Mouse (Mus musculus) G1E (cell line): ENCODE results near the gene Gsx1. TPM values are rescaled to one million over a fixed set of nuclear protein-coding genes. Genes with fewer than 3 reads are reported as not detected.

Experiments
- ATAC-seq: 2 replicates; pipeline ENCODE4 v1.8.0; 2016; ENCODE audit warnings: mild to moderate bottlenecking; ENCODE audit not compliant: insufficient number of reproducible peaks, poor library complexity, low FRiP score, severe bottlenecking; ENCODE audit errors: extremely low read depth
- DNase-seq: peaks from one replicate; pipeline ENCODE4 v3.0.0; 2012; ENCODE audit warnings: low spot score
- H3K27me3 ChIP-seq: 2 replicates; pipeline ENCODE4 v1.6.1; 2012; ENCODE audit warnings: mild to moderate bottlenecking, low read length, inconsistent platforms; ENCODE audit not compliant: insufficient read depth
- H3K36me3 ChIP-seq: replicated peaks from 2 replicates; pipeline ENCODE3; 2012; ENCODE audit warnings: mild to moderate bottlenecking, inconsistent platforms
- H3K4me1 ChIP-seq: 2 replicates; pipeline ENCODE4 v1.6.1; 2012; ENCODE audit warnings: low read depth, low read length, inconsistent platforms, mixed read lengths; ENCODE audit not compliant: insufficient read depth
- H3K4me3 ChIP-seq: 2 replicates; pipeline ENCODE4 v1.5.1; 2012; ENCODE audit warnings: low read depth, mild to moderate bottlenecking, inconsistent platforms, low read length, moderate library complexity, mixed read lengths
- H3K9me3 ChIP-seq: replicated peaks from 2 replicates; pipeline ENCODE4 v1.6.1; 2012; ENCODE audit warnings: inconsistent platforms
- CTCF ChIP-seq: IDR thresholded peaks from 2 replicates; pipeline ENCODE4 v1.5.1; 2012; ENCODE audit warnings: low read depth, low read length, inconsistent platforms, mixed read lengths
- GATA1 ChIP-seq: IDR thresholded peaks from 2 replicates; pipeline ENCODE4 v1.6.1; 2012; ENCODE audit warnings: borderline replicate concordance, low read length, inconsistent platforms, mixed read lengths
- GATA2 ChIP-seq: IDR thresholded peaks from 2 replicates; pipeline ENCODE4 v1.6.1; 2012; ENCODE audit warnings: low read depth, low read length, inconsistent platforms, borderline replicate concordance
- POLR2AphosphoS5 ChIP-seq: IDR thresholded peaks from 2 replicates; pipeline ENCODE4 v1.6.1; 2012; ENCODE audit warnings: low read depth, low read length, inconsistent platforms; ENCODE audit not compliant: insufficient replicate concordance
- TAL1 ChIP-seq: conservative IDR thresholded peaks from 2 replicates; pipeline ENCODE4 v1.6.1; 2012; ENCODE audit warnings: low read depth, low read length, inconsistent platforms, mixed read lengths
- polyA plus RNA-seq: library from polyadenylated mRNA; stranded (reverse); fragments of >175 nt; gene quantifications from 2 replicates; pipeline ENCODE4 v1.2.3, GENCODE M21; 2012
- total RNA-seq, 2 experiments: library from RNA; stranded (forward) in 1 of 2; stranded (reverse) in 1 of 2; fragments of 200-1000 nt in 1 of 2; fragments of >200 nt in 1 of 2; fragmentation: Nextera tagmentation in 1 of 2; gene quantifications; 2 replicates each; pipeline ENCODE4 v1.2.3; 2014 to 2017

The Gsx1 gene
- total and polyA plus RNA-seq, 3 experiments = not detected

- Histone ChIP-seq H3K36me3 (no peaks in the 10 kb centered on the region), H3K9me3 (peaks cover 20% of the 10 kb centered on the region), H3K4me3 (no peak overlapping the region), H3K4me1 (0 out of 2 replicates have a peak, but pooled peaks cover 3% of the 10 kb centered on the region), H3K27me3 (peaks cover 5% of the 10 kb centered on the region; the same call in 1 of the 2 replicates)
- no peak for DNase-seq
- TF ChIP-seq GATA1 (no peak), GATA2 (no peak), CTCF (no peak), TAL1 (no peak), POLR2AphosphoS5 (no peak)
- ATAC-seq = no peak
These were observed 3.5 kb downstream of the Gsx1 start for GRCm38 (mm10) chr5:147191801-147192575.

GRCm38 (mm10) chr5:147192576-147192960, 4.1 kb downstream of the Gsx1 start:
- H3K9me3 ChIP-seq = peaks cover 18% of the 10 kb centered on the region
- H3K36me3 ChIP-seq = no peaks in the 10 kb centered on the region
- DNase-seq (no peak), ATAC-seq (no peak)
- H3K4me1 ChIP-seq = 0 out of 2 replicates have a peak, but pooled peaks cover 2% of the 10 kb centered on the region
- TF ChIP-seq TAL1 = no peak
- TF ChIP-seq CTCF = no peak
- no peak for TF ChIP-seq GATA1
- no peak for TF ChIP-seq POLR2AphosphoS5
- no peak for TF ChIP-seq GATA2
- no peak overlapping the region for H3K4me3 ChIP-seq
- peaks cover 3% of the 10 kb centered on the region; the same call in 1 of the 2 replicates for H3K27me3 ChIP-seq

- Histone ChIP-seq H3K4me3 (no peak overlapping the region), H3K27me3 (peaks cover 5% of the 10 kb centered on the region; the same call in 1 of the 2 replicates), H3K36me3 (no peaks in the 10 kb centered on the region), H3K9me3 (peaks cover 5% of the 10 kb centered on the region), H3K4me1 (no peaks in the 10 kb centered on the region)
- ATAC-seq = no peak
- no peak for TF ChIP-seq GATA2
- TF ChIP-seq POLR2AphosphoS5 = no peak
- DNase-seq = no peak
These were observed 16.4 kb downstream of the Gsx1 start for GRCm38 (mm10) chr5:147204905-147205304.

GRCm38 (mm10) chr5:147207852-147208251, 19.4 kb downstream of the Gsx1 start:
- TF ChIP-seq POLR2AphosphoS5 (peak; percentile 82; the same call in 1 of the 2 replicates), TAL1 (no peak), GATA1 (no peak)
- ATAC-seq (no peak), DNase-seq (no peak)
- Histone ChIP-seq H3K27me3 (peaks cover 5% of the 10 kb centered on the region; the same call in 1 of the 2 replicates), H3K9me3 (peaks cover 5% of the 10 kb centered on the region), H3K4me3 (peak overlapping the region; percentile 20; the same call in 1 of the 2 replicates), H3K4me1 (no peaks in the 10 kb centered on the region), H3K36me3 (no peaks in the 10 kb centered on the region)

GRCm38 (mm10) chr5:147208471-147208870, 20.0 kb downstream of the Gsx1 start:
- Histone ChIP-seq H3K27me3 (peaks cover 5% of the 10 kb centered on the region; the same call in 1 of the 2 replicates), H3K4me3 (no peak overlapping the region), H3K4me1 (no peaks in the 10 kb centered on the region), H3K36me3 (no peaks in the 10 kb centered on the region), H3K9me3 (peaks cover 5% of the 10 kb centered on the region)
- ATAC-seq (no peak), DNase-seq (no peak)
- TF ChIP-seq GATA2 = no peak
- no peak for TF ChIP-seq CTCF
- no peak for TF ChIP-seq TAL1
- TF ChIP-seq GATA1 = no peak
- no peak for TF ChIP-seq POLR2AphosphoS5

GRCm38 (mm10) chr5:147227354-147228112, 39.0 kb downstream of the Gsx1 start:
- no peak overlapping the region for H3K4me3 ChIP-seq
- ATAC-seq = peak; percentile 40; the same call in 1 of the 2 replicates
- peak; percentile 54 for DNase-seq
- TF ChIP-seq CTCF (peak; percentile 70), GATA2 (no peak), TAL1 (no peak)
- H3K9me3 ChIP-seq = no peaks in the 10 kb centered on the region
- H3K27me3 ChIP-seq = peaks cover 4% of the 10 kb centered on the region; the same call in 1 of the 2 replicates
- H3K4me1 ChIP-seq = no peaks in the 10 kb centered on the region
- no peaks in the 10 kb centered on the region for H3K36me3 ChIP-seq
